Mouse (Mus musculus): ENCODE data around the gene Opcml. TPM values are rescaled to one million over a fixed set of nuclear protein-coding genes. Genes with fewer than 3 reads are reported as not detected.

The Opcml gene
- polyA plus RNA-seq, 1 experiment from 2014 or later: 7.4 TPM

DNA sequence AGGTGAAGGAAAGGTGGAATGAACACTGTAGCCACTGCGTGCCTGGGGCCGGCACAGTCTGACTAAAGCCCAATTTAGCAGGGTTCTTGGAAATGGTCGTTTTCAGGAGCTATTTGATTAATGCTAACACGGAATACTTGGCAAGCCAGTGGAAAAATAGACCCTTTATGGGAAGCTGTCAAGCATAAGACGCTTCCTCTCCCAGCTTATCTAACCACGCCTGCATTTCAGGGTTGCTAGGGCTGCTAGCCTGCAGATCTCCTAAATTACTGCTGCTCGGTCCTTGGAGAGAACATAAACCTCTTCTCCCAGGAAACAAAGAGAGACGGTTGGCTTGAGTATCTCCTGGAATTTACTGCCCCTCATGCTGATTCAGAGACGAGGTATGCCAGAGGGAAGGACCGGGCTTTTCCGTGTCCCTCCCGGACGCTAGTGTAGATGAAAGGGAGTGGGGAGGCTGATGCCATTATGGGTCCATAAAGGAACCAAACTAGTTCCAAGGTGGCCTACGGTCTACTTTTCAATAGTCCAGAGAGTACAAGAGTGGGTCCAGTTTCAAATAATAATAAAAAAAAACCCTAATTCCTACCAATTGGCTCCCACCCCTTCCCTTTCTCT lies 772.6 kb downstream of the Opcml start:
- Histone ChIP-seq H3K9me3 (no peaks in the 10 kb centered on the region), H3K27ac (no peak overlapping the region), H3K36me3 (no peaks in the 10 kb centered on the region), H3K9ac (no peak overlapping the region), H3K4me1 (peaks cover 6% of the 10 kb centered on the region; the same call in 1 of the 2 replicates), H3K4me2 (replicated peaks) (no peak overlapping the region), H3K4me3 (no peak overlapping the region), H3K27me3 (replicated peaks) (no peaks in the 10 kb centered on the region)
- 15% methylated on average over 14 of the region's 14 CpGs for WGBS
- no peak for ATAC-seq (ENCODE audit: low FRiP score, low read depth)

DNA sequence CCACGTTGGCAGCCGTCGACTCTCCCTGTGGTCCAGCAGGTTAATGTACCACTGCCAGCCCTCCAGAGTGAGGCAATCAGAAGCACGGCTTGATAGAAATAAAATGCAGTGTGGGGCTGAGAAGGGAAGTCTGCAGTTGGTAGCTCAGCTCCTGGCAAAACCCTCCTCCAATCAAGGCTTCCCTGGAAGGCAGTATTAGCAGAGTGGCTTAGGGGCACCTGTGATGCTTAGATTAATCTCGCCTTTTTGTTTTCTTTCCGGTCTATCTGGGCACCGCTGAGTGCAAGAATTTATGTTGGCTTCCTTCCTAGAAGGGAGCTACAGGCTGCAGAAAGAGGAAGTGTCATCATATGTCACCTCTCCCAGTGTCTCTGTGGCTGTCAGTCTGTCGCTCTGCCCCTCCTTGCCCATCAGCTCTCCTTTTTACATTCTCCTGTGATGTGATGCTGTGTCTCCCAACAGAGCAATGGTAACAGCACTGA lies 778.5 kb downstream of the Opcml start:
- 29% methylated on average over 8 of the region's 8 CpGs for WGBS
- H3K36me3 ChIP-seq: no peaks in the 10 kb centered on the region
- H3K27ac ChIP-seq: no peak overlapping the region
- H3K9ac ChIP-seq: no peak overlapping the region
- H3K4me2 ChIP-seq (replicated peaks): no peak overlapping the region
- H3K4me3 ChIP-seq: no peak overlapping the region
- H3K4me1 ChIP-seq: peaks cover 11% of the 10 kb centered on the region; the same call in 1 of the 2 replicates
- H3K9me3 ChIP-seq: no peaks in the 10 kb centered on the region
- no peaks in the 10 kb centered on the region for H3K27me3 ChIP-seq (replicated peaks)
- no peak for ATAC-seq (ENCODE audit: low FRiP score, low read depth)

DNA sequence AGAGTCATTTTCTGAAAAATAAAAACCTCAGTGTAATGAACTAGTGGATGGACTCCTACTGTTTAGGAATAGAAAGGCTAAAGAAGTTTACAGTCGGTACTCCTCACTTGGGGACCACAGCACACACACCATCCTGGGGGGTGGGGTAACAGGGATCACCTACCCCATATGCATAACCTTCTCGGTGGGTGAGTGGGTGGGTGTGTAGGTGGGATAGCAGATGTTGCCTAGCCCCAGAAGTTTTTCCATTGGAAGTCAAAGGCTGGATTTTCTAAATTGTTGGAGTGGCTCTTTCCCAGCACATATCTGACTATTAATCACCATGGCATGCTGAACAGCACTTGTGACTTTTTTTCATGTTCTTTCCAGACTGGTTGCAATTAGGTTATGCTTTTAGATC lies 779.2 kb downstream of the Opcml start:
- Histone ChIP-seq H3K4me2 (replicated peaks) (no peak overlapping the region), H3K9ac (no peak overlapping the region), H3K4me1 (peaks cover 11% of the 10 kb centered on the region; the same call in 1 of the 2 replicates), H3K9me3 (no peaks in the 10 kb centered on the region), H3K27ac (no peak overlapping the region), H3K36me3 (no peaks in the 10 kb centered on the region), H3K4me3 (no peak overlapping the region), H3K27me3 (replicated peaks) (no peaks in the 10 kb centered on the region)
- WGBS: 41% methylated on average over 2 of the region's 2 CpGs
- ATAC-seq (ENCODE audit: low FRiP score, low read depth): no peak

DNA sequence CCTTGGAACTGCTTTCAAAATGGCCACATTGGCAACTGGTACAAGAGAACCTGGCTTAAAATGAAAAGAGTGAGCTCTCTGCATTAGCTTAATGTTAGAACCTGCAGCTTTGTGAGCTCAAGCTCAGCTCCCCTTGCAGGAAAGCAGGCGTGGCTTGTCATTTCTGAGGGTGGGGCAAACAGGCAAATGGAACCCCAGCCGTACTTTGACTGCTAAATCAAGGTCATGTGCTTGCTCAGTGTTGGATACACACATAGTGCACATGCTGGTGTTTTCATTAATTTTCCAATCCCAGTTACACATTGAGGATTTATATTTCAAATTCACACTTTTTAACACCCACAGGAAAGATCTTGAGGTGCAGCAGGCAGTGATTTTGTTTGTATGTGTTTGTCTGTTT lies 781.1 kb downstream of the Opcml start:
- Histone ChIP-seq H3K4me1 (peaks cover 11% of the 10 kb centered on the region; the same call in 1 of the 2 replicates), H3K9ac (no peak overlapping the region), H3K27ac (no peak overlapping the region), H3K4me2 (replicated peaks) (no peak overlapping the region), H3K4me3 (no peak overlapping the region), H3K27me3 (replicated peaks) (no peaks in the 10 kb centered on the region), H3K9me3 (no peaks in the 10 kb centered on the region), H3K36me3 (no peaks in the 10 kb centered on the region)
- no peak for ATAC-seq (ENCODE audit: low FRiP score, low read depth)
- WGBS: 73% methylated on average over 2 of the region's 2 CpGs

DNA sequence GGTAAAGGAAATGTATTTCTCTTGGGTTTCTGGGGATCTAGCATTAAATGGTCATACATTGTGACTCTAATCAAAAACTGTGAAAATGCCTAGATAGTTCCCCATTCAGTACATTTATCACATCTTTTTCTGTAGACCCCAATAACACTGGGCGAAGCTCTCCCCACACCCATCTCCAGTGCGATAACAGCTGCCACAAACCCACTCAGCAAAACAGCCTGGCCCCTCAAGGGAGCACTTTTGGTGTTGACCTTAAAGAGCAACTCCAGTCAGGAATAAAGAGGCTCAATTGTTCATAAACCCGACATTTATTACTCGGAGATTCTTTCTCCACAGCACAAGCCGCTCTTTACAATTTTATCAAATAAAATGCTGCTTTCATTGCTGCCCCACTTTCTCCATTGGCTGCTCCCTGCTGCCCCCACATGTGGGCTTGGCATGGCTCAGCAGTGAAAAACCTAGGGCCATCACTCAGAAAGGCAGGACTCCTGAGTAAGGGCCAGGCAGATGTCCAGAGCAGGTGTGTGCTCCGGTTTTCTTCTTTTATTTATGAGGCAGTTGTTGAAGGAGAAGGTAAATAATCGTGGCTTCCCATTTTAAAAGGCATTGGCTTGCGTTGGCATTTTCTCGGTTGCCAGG lies 781.7 kb downstream of the Opcml start:
- no peak overlapping the region for H3K9ac ChIP-seq
- H3K4me3 ChIP-seq: no peak overlapping the region
- WGBS: 48% methylated on average over 9 of the region's 9 CpGs
- no peaks in the 10 kb centered on the region for H3K27me3 ChIP-seq (replicated peaks)
- H3K4me1 ChIP-seq: peaks cover 11% of the 10 kb centered on the region; the same call in 1 of the 2 replicates
- H3K9me3 ChIP-seq: no peaks in the 10 kb centered on the region
- no peak overlapping the region for H3K4me2 ChIP-seq (replicated peaks)
- no peaks in the 10 kb centered on the region for H3K36me3 ChIP-seq
- no peak overlapping the region for H3K27ac ChIP-seq
- no peak for ATAC-seq (ENCODE audit: low FRiP score, low read depth)

DNA sequence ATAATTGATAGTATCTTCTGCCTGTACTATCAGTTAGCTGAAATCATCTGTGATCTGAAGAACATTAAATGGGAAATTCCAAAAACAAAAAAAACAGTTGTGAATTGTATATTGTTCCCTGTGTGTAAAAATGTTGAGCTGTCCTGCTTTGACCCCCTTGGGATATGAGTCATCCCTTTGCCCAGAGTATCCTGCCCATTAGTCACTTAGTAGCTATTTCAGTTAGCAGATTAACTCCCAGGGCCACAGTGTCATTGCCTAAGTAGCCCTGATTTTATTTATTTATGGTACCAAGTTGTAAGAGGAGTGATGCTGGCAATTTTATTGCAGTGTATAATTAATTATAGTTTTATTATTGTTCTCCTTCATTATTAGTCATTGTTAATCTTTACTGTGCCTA lies 788.2 kb downstream of the Opcml start:
- no peak for ATAC-seq (ENCODE audit: low FRiP score, low read depth)
- Histone ChIP-seq H3K27me3 (replicated peaks) (no peaks in the 10 kb centered on the region), H3K4me3 (no peak overlapping the region), H3K4me2 (replicated peaks) (no peak overlapping the region), H3K27ac (no peak overlapping the region), H3K9me3 (no peaks in the 10 kb centered on the region), H3K36me3 (no peaks in the 10 kb centered on the region), H3K4me1 (no peaks in the 10 kb centered on the region), H3K9ac (no peak overlapping the region)

DNA sequence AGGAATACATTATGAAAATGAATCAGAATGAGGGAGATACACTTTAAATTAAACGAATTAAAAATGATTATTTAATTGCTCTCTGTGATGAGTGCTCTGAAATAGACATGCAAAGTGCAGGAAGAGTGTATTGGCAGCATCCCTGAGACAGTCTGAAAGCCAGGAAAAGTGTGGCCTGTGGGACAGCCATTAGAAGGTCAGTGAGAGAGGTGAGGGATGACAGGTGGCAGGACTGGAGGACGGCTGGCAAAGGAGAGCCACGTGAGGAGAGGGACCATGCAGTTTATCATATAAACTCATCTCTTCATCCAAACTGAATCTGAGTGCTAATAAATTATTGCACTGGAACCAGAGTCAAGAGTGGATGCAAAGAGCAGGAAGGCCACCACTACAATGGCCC lies 796.7 kb downstream of the Opcml start:
- H3K4me1 ChIP-seq: no peaks in the 10 kb centered on the region
- no peaks in the 10 kb centered on the region for H3K9me3 ChIP-seq
- no peaks in the 10 kb centered on the region for H3K27me3 ChIP-seq (replicated peaks)
- ATAC-seq (ENCODE audit: low FRiP score, low read depth): no peak
- H3K4me3 ChIP-seq: no peak overlapping the region
- no peak overlapping the region for H3K27ac ChIP-seq
- 78% methylated on average over 3 of the region's 3 CpGs for WGBS
- no peak overlapping the region for H3K9ac ChIP-seq
- H3K4me2 ChIP-seq (replicated peaks): no peak overlapping the region
- no peaks in the 10 kb centered on the region for H3K36me3 ChIP-seq

DNA sequence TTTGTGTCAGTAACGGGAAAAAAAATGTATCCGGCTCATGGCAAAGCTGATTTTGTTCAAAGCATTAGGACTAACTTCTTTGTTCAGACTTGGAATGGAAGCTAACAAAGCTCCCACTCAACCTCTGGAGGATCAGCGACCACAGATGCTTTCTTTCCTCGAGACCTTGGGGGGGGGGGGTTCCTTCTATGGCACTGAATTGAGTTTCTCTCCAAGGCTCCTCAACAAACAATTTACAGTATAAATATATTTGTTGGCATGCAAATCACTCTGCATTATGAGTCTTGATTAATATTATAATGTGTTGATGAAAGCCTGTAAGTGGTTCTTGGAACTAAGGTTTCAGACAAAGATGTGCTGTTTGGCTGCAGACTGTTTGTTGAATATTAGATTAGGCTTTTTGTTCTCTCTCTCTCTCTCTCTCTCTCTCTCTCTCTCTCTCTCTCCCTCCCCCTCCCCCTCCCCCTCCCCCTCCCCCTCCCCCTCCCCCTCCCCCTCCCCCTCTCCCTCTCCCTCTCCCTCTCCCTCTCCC lies 797.3 kb downstream of the Opcml start:
- WGBS: 78% methylated on average over 4 of the region's 4 CpGs
- no peaks in the 10 kb centered on the region for H3K9me3 ChIP-seq
- no peak overlapping the region for H3K27ac ChIP-seq
- H3K4me1 ChIP-seq: no peaks in the 10 kb centered on the region
- no peaks in the 10 kb centered on the region for H3K27me3 ChIP-seq (replicated peaks)
- H3K4me3 ChIP-seq: no peak overlapping the region
- H3K4me2 ChIP-seq (replicated peaks): no peak overlapping the region
- no peak for ATAC-seq (ENCODE audit: low FRiP score, low read depth)
- no peaks in the 10 kb centered on the region for H3K36me3 ChIP-seq
- no peak overlapping the region for H3K9ac ChIP-seq

DNA sequence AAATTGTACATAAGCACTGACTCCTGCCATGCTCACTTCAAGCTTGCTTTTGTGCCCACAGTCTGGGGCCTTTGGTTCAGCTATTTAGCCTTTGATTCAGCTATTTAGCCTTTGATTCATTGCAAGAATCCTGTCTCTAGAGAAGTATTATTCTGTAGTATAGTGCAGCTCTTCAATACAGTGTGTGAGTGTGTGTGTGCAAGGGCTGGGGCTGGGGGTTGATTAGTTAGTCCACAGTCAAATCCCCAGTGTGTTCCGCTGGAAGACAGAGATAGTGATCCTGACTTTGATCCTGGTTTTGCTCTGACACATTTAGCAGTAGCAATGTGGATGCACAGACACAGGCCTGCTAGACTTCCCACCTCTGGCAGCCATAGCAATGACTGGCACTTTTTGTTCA lies 797.9 kb downstream of the Opcml start:
- H3K4me2 ChIP-seq (replicated peaks): no peak overlapping the region
- no peaks in the 10 kb centered on the region for H3K9me3 ChIP-seq
- 86% methylated on average over 1 of the region's 1 CpGs for WGBS
- ATAC-seq (ENCODE audit: low FRiP score, low read depth): no peak
- H3K4me3 ChIP-seq: no peak overlapping the region
- no peak overlapping the region for H3K27ac ChIP-seq
- no peak overlapping the region for H3K9ac ChIP-seq
- no peaks in the 10 kb centered on the region for H3K4me1 ChIP-seq
- H3K27me3 ChIP-seq (replicated peaks): no peaks in the 10 kb centered on the region
- no peaks in the 10 kb centered on the region for H3K36me3 ChIP-seq

DNA sequence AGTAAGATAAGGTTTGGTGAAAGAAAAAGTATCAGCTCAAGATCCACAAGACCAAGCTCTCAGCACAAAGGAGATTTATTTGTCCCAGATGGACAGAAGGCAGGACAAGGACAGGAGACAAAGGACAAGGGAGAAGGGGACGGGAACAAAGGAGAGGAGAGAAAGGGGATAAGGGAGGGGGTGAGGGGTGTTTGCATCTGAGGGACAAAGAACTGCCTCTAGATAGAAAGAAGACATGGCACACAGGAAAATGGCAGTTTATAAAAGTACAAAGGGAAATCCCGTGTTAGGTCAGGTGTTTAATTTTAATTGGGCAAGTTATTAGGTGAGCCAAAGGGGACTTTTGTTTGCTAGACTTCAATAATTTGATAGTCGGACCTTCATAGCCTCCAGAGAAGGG lies 801.6 kb downstream of the Opcml start:
- no peak overlapping the region for H3K4me3 ChIP-seq
- H3K4me1 ChIP-seq: no peaks in the 10 kb centered on the region
- H3K27ac ChIP-seq: no peak overlapping the region
- no peaks in the 10 kb centered on the region for H3K9me3 ChIP-seq
- no peak overlapping the region for H3K9ac ChIP-seq
- WGBS: 30% methylated on average over 3 of the region's 3 CpGs
- no peaks in the 10 kb centered on the region for H3K27me3 ChIP-seq (replicated peaks)
- H3K4me2 ChIP-seq (replicated peaks): no peak overlapping the region
- no peaks in the 10 kb centered on the region for H3K36me3 ChIP-seq
- ATAC-seq (ENCODE audit: low FRiP score, low read depth): no peak

DNA sequence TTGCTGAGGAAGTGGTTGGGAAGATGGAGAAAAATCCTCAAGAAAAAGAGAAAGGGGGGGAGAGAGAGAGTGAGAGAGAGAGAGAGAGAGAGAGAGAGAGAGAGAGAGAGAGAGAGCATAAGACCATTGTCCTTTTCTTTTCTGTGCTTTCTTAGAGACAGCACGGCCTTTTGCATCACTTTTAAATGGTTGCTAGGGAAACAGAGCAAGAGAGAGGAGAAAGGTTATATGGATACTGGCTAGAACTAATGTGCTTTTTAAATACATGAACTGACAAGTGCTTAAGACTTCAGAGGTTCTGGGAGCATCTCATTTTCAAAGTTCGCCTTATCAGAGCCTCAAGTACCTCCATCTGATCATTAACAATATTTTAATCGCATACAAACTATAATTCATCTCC lies 804.5 kb downstream of the Opcml start:
- Histone ChIP-seq H3K36me3 (no peaks in the 10 kb centered on the region), H3K4me1 (no peaks in the 10 kb centered on the region), H3K9ac (no peak overlapping the region), H3K4me2 (replicated peaks) (no peak overlapping the region), H3K4me3 (no peak overlapping the region), H3K27me3 (replicated peaks) (no peaks in the 10 kb centered on the region), H3K9me3 (no peaks in the 10 kb centered on the region), H3K27ac (no peak overlapping the region)
- no peak for ATAC-seq (ENCODE audit: low FRiP score, low read depth)
- 62% methylated on average over 3 of the region's 3 CpGs for WGBS

DNA sequence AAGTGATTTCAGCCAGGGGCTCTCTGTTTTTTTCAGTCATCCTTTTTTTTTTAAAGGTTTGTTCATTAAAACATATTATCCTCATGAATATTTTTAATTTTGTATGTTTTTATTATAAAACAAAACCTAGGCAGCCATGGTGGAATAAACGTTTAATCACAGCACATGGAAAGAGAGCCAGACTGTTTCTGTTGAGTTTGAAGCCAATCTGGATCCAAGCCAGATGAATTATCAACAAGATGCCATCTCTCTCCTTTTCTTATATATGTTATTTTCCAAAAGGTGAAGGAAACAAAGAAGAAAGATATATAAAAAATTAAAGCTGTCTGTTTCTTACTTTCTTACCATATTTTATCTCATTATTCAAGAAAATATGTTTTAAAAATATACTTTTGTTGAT lies 815.0 kb downstream of the Opcml start:
- no peaks in the 10 kb centered on the region for H3K27me3 ChIP-seq (replicated peaks)
- H3K9me3 ChIP-seq: no peaks in the 10 kb centered on the region
- ATAC-seq (ENCODE audit: low FRiP score, low read depth): no peak
- no peak overlapping the region for H3K9ac ChIP-seq
- H3K36me3 ChIP-seq: no peaks in the 10 kb centered on the region
- H3K4me2 ChIP-seq (replicated peaks): no peak overlapping the region
- WGBS: 88% methylated on average over 1 of the region's 1 CpGs
- H3K4me1 ChIP-seq: no peaks in the 10 kb centered on the region
- H3K27ac ChIP-seq: no peak overlapping the region
- H3K4me3 ChIP-seq: no peak overlapping the region

Measured in neural tube, embryonic 12.5 days (tissue).